Mouse (Mus musculus) G1E (cell line): Measurements from ENCODE around the gene Colgalt2. TPM values are rescaled to one million over a fixed set of nuclear protein-coding genes. Genes with fewer than 3 reads are reported as not detected.
"Not testable (repeated sequence)": the region's sequence is repeated elsewhere in the genome, so short reads cannot be mapped to it uniquely, and the experiment has no call there.

Source experiments
- ATAC-seq: 2 replicates; pipeline ENCODE4 v1.8.0; 2016; ENCODE audit warnings: mild to moderate bottlenecking; ENCODE audit not compliant: insufficient number of reproducible peaks, poor library complexity, low FRiP score, severe bottlenecking; ENCODE audit errors: extremely low read depth
- DNase-seq: peaks from one replicate; pipeline ENCODE4 v3.0.0; 2012; ENCODE audit warnings: low spot score
- H3K27me3 ChIP-seq: 2 replicates; pipeline ENCODE4 v1.6.1; 2012; ENCODE audit warnings: mild to moderate bottlenecking, low read length, inconsistent platforms; ENCODE audit not compliant: insufficient read depth
- H3K36me3 ChIP-seq: replicated peaks from 2 replicates; pipeline ENCODE3; 2012; ENCODE audit warnings: mild to moderate bottlenecking, inconsistent platforms
- H3K4me1 ChIP-seq: 2 replicates; pipeline ENCODE4 v1.6.1; 2012; ENCODE audit warnings: low read depth, low read length, inconsistent platforms, mixed read lengths; ENCODE audit not compliant: insufficient read depth
- H3K4me3 ChIP-seq: 2 replicates; pipeline ENCODE4 v1.5.1; 2012; ENCODE audit warnings: low read depth, mild to moderate bottlenecking, inconsistent platforms, low read length, moderate library complexity, mixed read lengths
- H3K9me3 ChIP-seq: replicated peaks from 2 replicates; pipeline ENCODE4 v1.6.1; 2012; ENCODE audit warnings: inconsistent platforms
- CTCF ChIP-seq: IDR thresholded peaks from 2 replicates; pipeline ENCODE4 v1.5.1; 2012; ENCODE audit warnings: low read depth, low read length, inconsistent platforms, mixed read lengths
- GATA1 ChIP-seq: IDR thresholded peaks from 2 replicates; pipeline ENCODE4 v1.6.1; 2012; ENCODE audit warnings: borderline replicate concordance, low read length, inconsistent platforms, mixed read lengths
- GATA2 ChIP-seq: IDR thresholded peaks from 2 replicates; pipeline ENCODE4 v1.6.1; 2012; ENCODE audit warnings: low read depth, low read length, inconsistent platforms, borderline replicate concordance
- POLR2AphosphoS5 ChIP-seq: IDR thresholded peaks from 2 replicates; pipeline ENCODE4 v1.6.1; 2012; ENCODE audit warnings: low read depth, low read length, inconsistent platforms; ENCODE audit not compliant: insufficient replicate concordance
- TAL1 ChIP-seq: conservative IDR thresholded peaks from 2 replicates; pipeline ENCODE4 v1.6.1; 2012; ENCODE audit warnings: low read depth, low read length, inconsistent platforms, mixed read lengths
- polyA plus RNA-seq: library from polyadenylated mRNA; stranded (reverse); fragments of >175 nt; gene quantifications from 2 replicates; pipeline ENCODE4 v1.2.3, GENCODE M21; 2012
- total RNA-seq, 2 experiments: library from RNA; stranded (forward) in 1 of 2; stranded (reverse) in 1 of 2; fragments of 200-1000 nt in 1 of 2; fragments of >200 nt in 1 of 2; fragmentation: Nextera tagmentation in 1 of 2; gene quantifications; 2 replicates each; pipeline ENCODE4 v1.2.3; 2014 to 2017

The Colgalt2 gene
- total RNA-seq (2014; fragmentation: Nextera tagmentation) (not detected in 2 replicates), total RNA-seq (2017) (0.06 and 0.16 TPM in 2 replicates), polyA plus RNA-seq (not detected in 2 replicates)

- TF ChIP-seq GATA2, result no peak
- TF ChIP-seq GATA1, result no peak
- TF ChIP-seq CTCF, result no peak
- no peak for TF ChIP-seq TAL1
- TF ChIP-seq POLR2AphosphoS5, result no peak
- no peaks in the 10 kb centered on the region for H3K36me3 ChIP-seq
- no peak for DNase-seq
- H3K9me3 ChIP-seq, result peaks cover 7% of the 10 kb centered on the region
- H3K4me3 ChIP-seq, result no peak within 1 kb of the TSS
- peaks cover 13% of the 10 kb centered on the region; the same call in 1 of the 2 replicates for H3K27me3 ChIP-seq
- no peaks in the 10 kb centered on the region; the same call in 1 of the 2 replicates for H3K4me1 ChIP-seq
- no peak for ATAC-seq
These were observed at the start of gene Colgalt2 for GRCm38 (mm10) chr1:152399790-152400555. Gene Colgalt2, plus strand, starts transcription at chr1:152399830.

GRCm38 (mm10) chr1:152356721-152357120, 42.9 kb upstream of the Colgalt2 start:
- no peaks in the 10 kb centered on the region for H3K9me3 ChIP-seq
- no peaks in the 10 kb centered on the region for H3K27me3 ChIP-seq
- ATAC-seq (no peak), DNase-seq (no peak)
- H3K36me3 ChIP-seq, result no peaks in the 10 kb centered on the region
- TF ChIP-seq TAL1, result no peak
- TF ChIP-seq POLR2AphosphoS5, result no peak
- TF ChIP-seq CTCF, result no peak
- TF ChIP-seq GATA2, result no peak
- no peak for TF ChIP-seq GATA1
- H3K4me1 ChIP-seq, result no peaks in the 10 kb centered on the region
- no peak overlapping the region for H3K4me3 ChIP-seq

GRCm38 (mm10) chr1:152368311-152369088, 31.1 kb upstream of the Colgalt2 start:
- Histone ChIP-seq H3K9me3 (no peaks in the 10 kb centered on the region), H3K36me3 (peaks cover 46% of the 10 kb centered on the region), H3K4me3 (no peak overlapping the region), H3K27me3 (no peaks in the 10 kb centered on the region), H3K4me1 (no peaks in the 10 kb centered on the region)
- TF ChIP-seq GATA2 (no peak), TAL1 (no peak), GATA1 (no peak), POLR2AphosphoS5 (no peak), CTCF (no peak)
- no peak for DNase-seq
- no peak for ATAC-seq

GRCm38 (mm10) chr1:152369139-152369538, 30.5 kb upstream of the Colgalt2 start:
- Histone ChIP-seq H3K27me3 (no peaks in the 10 kb centered on the region), H3K36me3 (peaks cover 51% of the 10 kb centered on the region), H3K4me1 (no peaks in the 10 kb centered on the region), H3K9me3 (no peaks in the 10 kb centered on the region), H3K4me3 (no peak overlapping the region)
- TF ChIP-seq POLR2AphosphoS5 (no peak), GATA2 (no peak), CTCF (no peak), TAL1 (no peak), GATA1 (no peak)
- DNase-seq, result peak; percentile 18
- ATAC-seq, result peak; percentile 40; the same call in 1 of the 2 replicates

- Histone ChIP-seq H3K4me3 (no peak overlapping the region), H3K9me3 (no peaks in the 10 kb centered on the region), H3K27me3 (no peaks in the 10 kb centered on the region), H3K4me1 (no peaks in the 10 kb centered on the region), H3K36me3 (peaks cover 84% of the 10 kb centered on the region)
- DNase-seq (no peak), ATAC-seq (no peak)
- TF ChIP-seq CTCF, result no peak
- no peak for TF ChIP-seq POLR2AphosphoS5
These were observed 21.3 kb upstream of the Colgalt2 start for GRCm38 (mm10) chr1:152378311-152378710.

- DNase-seq (no peak), ATAC-seq (no peak)
- Histone ChIP-seq H3K4me1 (peaks cover 12% of the 10 kb centered on the region), H3K9me3 (no peaks in the 10 kb centered on the region), H3K27me3 (no peaks in the 10 kb centered on the region), H3K36me3 (peaks cover 41% of the 10 kb centered on the region), H3K4me3 (peak overlapping the region; percentile 46; the same call in 1 of the 2 replicates)
- TF ChIP-seq GATA2 (no peak), CTCF (no peak), POLR2AphosphoS5 (no peak), GATA1 (no peak), TAL1 (no peak)
These were observed 15.0 kb upstream of the Colgalt2 start for GRCm38 (mm10) chr1:152384589-152384988.

- Histone ChIP-seq H3K36me3 (peaks cover 32% of the 10 kb centered on the region), H3K4me3 (peak overlapping the region; percentile 88), H3K4me1 (peaks cover 12% of the 10 kb centered on the region)
- ATAC-seq, H3K9me3 ChIP-seq, H3K27me3 ChIP-seq, DNase-seq: not testable (repeated sequence)
These were observed 13.9 kb upstream of the Colgalt2 start for GRCm38 (mm10) chr1:152385693-152386092.
